Mouse (Mus musculus): ENCODE measurements around the gene Mvp. TPM values are rescaled to one million over a fixed set of nuclear protein-coding genes. Genes with fewer than 3 reads are reported as not detected.

Gene Mvp
- total RNA-seq, 1 experiment from 2014 or later: 106 TPM

DNA sequence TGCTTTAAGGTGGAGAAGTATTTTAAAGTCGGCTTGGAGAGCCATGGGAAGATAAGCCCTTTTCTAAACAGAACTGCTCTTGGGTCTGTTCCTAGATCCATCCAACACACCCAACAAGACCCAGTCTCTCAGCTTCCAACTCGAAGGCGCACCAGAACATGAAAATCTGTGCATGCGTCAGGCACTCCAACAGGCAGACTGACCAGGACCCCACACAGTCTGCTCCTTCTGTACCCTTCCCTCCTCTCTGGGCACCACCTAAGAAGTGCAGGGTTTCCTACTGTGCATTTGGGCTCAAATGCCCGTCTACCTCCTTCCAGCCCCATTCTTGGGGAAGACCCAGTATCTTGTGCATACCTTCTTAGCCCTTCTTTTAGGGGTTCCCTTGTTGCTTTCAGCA is 6.1 kb upstream of the Mvp start:
- ATAC-seq (ENCODE audit: extremely low read depth, insufficient number of reproducible peaks, low FRiP score, poor library complexity, severe bottlenecking): no peak

DNA sequence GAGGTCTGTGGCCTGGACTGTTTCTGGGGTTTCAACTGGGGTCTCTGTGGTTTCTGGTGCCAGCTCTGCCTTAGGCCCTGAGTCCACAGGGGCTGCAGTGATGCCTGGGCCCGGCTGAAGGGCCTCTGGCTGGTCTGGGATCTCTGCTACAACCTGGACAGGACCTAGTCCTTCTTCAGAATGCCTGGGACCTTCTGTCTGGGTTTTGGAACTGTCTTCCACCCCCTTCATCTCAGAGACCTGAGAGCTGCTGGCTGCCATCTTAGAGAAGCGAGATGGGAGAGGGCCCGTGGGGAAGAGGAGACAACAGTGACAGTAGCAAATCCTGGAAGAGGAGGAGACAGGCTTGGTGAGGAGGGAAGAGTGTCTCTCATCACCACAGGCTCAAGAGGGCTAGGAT is 5.6 kb upstream of the Mvp start:
- no peak for ATAC-seq (ENCODE audit: extremely low read depth, insufficient number of reproducible peaks, low FRiP score, poor library complexity, severe bottlenecking)

DNA sequence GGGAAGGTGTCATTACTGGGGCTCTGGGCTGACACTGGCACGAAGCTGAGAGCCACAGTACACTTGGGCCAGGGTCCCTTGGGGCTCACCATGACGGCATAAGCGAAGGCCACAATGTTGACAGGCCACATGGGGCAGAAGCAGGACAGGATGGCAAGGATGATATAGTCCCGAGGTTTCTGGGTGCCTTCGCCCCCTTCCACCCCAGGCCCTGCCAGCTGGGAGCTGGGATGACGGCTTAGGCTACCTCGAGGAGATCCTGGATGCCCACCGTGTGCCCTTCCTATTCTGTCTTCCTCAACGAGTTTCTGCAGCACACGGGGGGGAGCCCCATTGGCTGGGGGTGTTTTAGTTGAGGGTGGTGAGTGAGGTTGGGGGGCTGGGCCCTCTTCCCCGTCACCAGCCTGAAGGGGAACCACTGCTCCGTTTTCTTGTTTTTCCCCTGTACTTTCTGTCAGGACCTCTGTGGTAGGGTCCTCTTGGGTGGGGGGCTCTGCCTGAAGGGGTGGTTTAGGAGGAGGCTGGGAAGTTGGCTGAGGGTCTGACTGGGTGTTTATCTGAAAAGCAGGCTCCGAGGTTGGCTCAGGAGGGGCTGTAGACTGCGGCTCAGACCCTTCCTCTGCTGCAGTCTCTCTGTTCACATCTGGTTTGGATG is 5.0 kb upstream of the Mvp start:
- no peak for ATAC-seq (ENCODE audit: extremely low read depth, insufficient number of reproducible peaks, low FRiP score, poor library complexity, severe bottlenecking)

DNA sequence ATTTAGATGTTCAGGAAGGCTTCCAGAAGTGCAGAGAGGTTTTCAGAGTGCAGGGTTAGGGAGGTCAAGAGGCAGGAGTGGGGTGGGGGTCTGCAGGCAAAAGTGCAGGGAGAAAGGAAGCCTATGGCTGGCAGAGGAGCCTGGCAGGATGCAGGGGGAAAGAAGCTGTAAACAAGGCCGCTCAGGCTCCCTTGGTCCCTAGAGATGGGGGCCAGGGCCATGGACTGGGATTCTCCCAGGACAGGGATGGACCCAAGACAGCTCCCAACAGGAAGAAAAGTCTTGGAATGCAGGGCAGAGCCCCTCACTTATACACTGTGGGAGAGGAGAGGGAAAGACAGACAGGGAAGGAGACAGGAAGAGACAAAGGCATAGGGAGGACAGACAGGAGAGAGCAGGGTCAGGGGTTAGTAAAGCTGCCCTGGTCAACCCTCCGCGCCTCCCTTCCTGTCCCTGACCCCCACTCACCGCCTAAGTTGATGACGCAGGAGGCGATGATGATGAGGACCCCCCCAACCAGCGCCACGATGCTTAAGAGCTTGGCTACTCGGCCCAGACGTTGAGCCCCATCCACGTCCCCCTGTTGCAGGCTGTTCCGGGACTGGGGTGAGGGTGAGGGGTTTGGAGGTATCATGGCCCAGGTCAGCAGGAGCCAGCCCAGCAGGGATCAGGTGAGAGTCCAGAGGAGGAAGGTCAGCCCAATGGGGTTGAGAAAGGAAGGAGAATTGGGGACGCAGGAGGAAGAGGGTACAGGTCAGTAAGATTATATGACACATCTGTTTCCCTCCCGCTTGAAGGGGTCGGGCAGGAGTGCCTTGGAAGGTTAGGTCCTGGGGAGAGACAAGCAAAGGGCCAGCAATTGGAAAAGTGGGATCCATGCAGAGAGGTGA is 4.2 kb upstream of the Mvp start:
- ATAC-seq (ENCODE audit: extremely low read depth, insufficient number of reproducible peaks, low FRiP score, poor library complexity, severe bottlenecking): no peak

DNA sequence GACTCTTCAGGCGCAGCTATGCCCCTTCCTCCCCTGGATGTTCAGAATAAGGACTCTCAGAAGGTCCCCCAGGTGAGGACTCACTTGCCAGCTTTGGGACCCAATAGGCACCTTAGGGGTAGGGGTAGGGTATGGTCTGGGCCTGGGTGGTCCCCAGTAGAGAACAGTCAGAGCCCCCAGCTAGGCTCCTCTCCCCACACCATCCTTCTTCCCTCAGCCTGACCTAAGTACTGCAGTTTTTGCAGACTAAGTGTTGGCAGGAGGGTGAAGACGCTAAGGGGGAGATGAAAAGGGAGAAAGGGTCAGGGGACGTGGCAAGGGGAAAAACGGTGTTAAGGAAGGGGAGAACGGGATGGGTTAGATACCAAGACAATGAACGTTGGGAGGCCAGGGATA is 3.5 kb upstream of the Mvp start:
- ATAC-seq (ENCODE audit: extremely low read depth, insufficient number of reproducible peaks, low FRiP score, poor library complexity, severe bottlenecking): no peak

DNA sequence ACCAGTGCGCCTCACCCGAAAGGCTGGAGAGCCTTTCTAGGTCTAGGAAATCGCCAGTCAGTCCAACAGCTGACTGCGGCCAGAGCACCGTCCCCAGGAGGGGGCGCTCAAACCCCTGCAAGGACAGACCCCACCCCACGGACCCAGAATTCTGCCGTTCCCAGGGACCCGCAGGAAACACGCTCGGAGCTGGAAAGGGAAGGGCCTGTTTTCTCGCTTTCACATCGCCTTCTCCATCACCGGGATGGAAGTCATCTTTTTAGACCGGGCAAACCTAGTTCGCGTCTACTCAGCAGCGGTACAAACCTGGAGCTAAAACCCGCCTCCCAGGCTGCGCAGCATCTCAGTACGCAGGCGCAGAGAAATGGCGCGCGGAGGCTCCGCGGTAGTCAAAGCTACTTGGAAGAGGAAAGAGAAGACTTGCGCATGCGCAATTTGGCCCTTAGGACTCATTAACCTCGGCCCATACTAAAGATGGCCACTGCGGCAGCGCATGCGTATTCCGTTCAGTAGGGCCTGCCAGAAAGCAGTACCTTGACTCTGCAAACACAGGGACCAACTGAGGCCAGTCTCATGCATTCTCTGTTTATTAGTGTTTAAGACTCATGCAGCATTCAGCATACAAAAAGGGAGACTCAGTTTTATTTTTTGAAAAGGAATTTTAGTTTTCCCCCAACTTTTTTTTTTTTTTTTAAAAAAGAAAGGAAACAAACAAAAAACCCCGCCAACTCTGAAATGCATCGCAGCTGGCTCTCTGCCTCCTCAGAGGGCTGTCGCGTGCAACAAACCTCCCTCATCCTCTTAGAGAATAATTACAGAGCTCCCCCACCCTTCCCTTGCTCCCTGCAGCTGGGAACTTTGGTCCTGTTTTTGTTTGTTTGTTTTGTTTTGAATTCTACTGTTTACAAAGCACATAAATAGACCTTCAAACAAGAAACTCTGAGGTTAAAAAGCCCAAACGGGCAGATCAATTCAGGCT is 2.8 kb upstream of the Mvp start, which contains the start of gene Pagr1a:
Gene Pagr1a, minus strand, starts transcription at position 382 of the 979 bp plus-strand sequence.
- ATAC-seq (ENCODE audit: extremely low read depth, insufficient number of reproducible peaks, low FRiP score, poor library complexity, severe bottlenecking): peak; percentile 74

DNA sequence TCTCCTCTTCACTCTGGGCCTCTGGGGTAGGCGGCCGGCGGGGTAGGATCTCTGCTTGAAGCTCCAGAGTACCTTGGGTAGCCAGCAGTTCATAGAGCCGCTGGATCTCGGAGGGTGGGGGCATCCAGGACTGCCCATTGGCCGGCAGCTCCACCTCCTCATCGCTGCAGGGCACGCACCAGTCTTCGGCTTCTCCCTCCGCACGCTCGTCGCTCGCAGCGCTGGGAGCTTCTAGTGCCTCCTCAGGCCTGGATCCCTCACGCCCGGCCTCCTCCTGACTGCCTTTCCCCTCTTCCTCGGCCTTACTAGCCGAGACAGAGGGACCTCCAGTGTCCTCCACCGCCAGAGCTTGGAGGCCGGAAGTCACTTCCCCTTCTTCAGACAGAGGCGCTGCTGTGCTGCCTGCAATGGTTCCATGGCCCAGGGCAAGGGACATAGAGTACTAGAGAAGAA is 2.1 kb upstream of the Mvp start:
- peak; percentile 14; the same call in 1 of the 2 replicates for ATAC-seq (ENCODE audit: extremely low read depth, insufficient number of reproducible peaks, low FRiP score, poor library complexity, severe bottlenecking)

DNA sequence TGATC is 1.9 kb upstream of the Mvp start, which contains the start of gene Pagr1b:
Gene Pagr1b, minus strand, starts transcription at position 4 of the 5 bp plus-strand sequence.
- no peak for ATAC-seq (ENCODE audit: extremely low read depth, insufficient number of reproducible peaks, low FRiP score, poor library complexity, severe bottlenecking)

DNA sequence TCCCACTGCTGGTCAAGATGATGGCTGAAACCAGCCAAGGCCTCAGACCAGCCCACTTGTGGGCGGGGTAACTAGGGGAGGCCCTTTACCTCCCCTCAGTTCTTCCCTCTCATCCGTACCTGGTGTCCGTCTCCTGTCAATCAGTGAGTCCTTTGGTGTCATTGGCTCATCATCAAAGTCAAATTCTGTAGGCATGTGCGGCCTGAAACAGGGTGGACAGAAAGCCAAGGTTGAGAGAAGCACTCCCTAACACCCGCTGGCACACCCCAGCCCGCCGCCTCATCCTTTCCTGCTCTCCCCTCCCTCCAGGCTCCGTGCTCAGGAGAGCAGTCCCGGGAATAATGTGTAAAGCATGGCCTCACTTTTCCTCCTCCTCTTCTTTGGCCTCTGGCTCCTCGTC is 1.7 kb upstream of the Mvp start:
- peak; percentile 35; the same call in 1 of the 2 replicates for ATAC-seq (ENCODE audit: extremely low read depth, insufficient number of reproducible peaks, low FRiP score, poor library complexity, severe bottlenecking)

DNA sequence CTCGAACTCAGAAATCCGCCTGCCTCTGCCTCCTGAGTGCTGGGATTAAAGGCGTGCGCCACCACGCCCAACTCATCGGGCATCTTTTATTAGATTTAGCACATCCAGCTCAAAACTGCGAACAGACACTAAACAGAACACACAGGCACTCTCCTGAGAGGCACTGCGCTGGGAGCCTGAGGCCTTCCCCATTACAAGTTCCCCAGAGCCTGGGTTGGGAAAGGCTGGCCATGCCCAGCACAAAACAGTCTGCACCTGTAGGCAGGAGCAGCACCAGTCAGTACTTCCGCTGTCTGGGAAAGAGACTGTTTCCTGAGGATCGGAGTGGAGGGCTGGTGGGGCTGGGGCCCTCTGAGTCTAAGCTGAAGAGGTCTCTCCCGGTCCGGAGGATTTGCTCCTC is 572 bp upstream of the Mvp start:
- no peak for ATAC-seq (ENCODE audit: extremely low read depth, insufficient number of reproducible peaks, low FRiP score, poor library complexity, severe bottlenecking)

DNA sequence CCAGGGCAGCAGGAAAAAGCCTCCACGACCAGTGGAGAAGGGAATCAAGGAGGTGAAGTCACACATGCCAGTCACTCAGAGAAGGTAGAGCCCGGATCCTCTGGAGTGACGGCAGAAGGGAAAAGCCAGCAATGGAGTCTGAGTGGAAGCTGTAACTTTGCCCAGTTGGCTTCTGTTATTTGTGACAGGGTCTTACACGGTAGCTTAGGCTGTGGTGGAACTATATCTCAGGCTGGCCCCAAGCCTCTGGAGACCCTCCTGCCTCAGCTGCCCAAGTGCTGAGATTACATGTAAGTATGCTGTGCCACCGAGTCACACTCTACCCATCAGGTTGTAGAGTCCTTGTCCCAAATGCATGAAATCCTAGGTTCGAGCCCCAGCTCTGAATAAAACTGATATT is 1.0 kb downstream of the Mvp start:
- ATAC-seq (ENCODE audit: extremely low read depth, insufficient number of reproducible peaks, low FRiP score, poor library complexity, severe bottlenecking): no peak

DNA sequence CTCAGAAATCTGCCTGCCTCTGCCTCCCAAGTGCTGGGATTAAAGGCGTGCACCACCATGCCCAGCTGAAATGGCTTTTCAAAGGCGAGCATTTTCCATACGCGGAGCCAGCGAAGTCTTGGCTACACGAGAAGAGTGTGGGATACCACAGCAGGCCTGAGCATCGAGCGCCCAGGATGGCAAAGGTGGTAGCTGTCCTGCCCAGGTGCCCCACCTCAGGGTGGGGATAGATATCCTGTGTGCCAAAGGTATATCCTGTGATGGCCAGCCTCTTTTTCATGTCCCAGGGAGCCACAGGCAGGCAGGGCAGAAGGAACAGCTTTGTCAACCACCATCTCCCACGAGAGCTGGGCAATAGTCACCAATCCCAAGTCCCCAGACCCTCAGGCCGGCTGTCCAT is 1.6 kb downstream of the Mvp start:
- no peak for ATAC-seq (ENCODE audit: extremely low read depth, insufficient number of reproducible peaks, low FRiP score, poor library complexity, severe bottlenecking)

DNA sequence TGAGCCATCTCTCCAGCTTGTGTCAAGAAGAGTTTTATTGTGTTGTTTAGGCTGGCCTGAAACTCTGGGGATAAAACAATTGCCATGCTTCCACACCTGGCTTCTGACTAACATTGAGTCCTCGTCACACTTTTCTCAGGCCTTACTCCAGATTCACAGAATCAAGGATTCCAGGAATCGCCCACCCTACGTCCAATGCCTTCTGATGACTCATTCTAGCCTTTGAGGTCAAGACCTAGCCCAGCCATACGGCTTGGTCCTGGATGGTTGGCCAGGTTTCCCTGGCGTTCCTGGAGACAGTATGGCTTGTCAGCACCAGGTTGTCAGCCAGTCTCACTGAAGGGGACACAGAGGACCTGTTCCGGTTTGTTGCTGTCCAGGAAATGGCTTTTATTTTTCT is 2.0 kb downstream of the Mvp start:
- ATAC-seq (ENCODE audit: extremely low read depth, insufficient number of reproducible peaks, low FRiP score, poor library complexity, severe bottlenecking): no peak

DNA sequence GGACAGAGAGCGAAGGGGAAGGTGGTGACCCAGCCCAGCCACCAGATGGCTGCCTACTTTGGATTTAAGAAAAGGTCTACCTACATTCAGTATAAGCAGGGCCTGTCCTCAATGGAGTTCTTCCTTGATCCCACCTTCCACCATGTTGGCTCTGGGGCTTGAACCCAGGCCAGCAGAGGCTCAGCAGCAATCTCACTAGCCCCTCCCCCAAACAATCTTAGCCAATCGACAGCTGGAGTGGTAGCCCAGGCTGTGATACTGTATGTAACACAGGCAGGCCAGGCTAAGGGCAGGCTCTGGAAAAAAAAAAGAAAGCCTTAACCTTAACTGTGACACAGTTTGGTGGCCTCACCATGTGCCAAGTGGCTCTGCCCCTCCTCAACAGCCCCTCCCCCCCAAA is 2.7 kb downstream of the Mvp start:
- no peak for ATAC-seq (ENCODE audit: extremely low read depth, insufficient number of reproducible peaks, low FRiP score, poor library complexity, severe bottlenecking)

DNA sequence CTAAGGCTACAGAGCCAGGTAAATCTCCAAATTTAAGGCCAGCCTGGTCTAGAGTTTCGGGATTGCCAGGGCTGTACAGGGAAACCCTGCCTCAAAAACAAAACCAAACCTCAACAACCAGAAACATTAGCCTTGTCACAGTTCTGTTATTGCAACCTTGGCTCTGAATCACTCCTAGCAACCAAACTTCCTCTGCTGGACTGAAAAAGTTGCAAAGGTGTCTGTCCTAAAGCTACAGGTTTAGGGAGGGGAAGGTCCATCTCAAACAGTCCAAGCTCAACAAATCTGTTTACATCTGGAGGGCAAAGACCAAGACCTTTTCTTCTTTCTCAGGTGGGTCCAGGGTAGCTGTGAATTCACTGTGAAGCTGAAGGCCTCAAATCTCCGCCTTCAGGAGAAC is 3.4 kb downstream of the Mvp start:
- no peak for ATAC-seq (ENCODE audit: extremely low read depth, insufficient number of reproducible peaks, low FRiP score, poor library complexity, severe bottlenecking)

DNA sequence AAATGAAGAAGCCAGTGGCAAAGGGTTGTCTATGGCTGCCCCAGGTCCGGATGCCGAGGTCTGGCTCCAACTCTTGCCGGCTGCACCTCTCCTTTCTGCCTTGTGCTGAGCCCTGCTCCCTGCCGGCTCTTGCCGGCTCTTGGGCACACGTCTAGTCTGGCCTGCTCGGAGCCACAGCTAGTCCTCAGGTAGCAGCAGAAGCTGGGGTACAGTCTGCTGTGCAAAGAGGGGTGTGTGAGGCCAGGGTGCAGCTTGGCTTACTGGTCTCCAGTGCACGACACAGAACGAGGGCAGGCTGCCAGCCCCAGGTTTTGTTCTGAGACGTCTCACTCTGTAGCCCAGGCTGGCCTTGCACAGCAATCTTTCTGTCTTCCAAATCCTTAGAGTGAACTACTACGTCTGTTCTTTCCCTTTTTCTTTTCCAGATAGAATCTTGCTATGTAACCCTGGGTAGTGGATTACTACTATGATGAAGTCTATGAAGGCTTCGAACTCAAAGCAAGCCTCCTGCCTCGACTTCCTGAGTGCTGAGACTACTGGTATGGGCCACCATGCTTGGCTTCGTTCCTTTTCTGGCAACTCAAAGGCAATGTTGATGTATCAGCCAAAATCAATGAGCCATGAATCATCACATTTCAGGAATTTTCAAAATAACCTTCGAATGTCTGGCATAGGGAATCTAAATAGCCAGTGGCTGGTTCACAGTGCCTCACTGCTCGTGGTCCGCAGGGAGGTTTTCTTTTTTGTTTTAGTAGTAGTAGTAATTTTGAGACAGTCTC is 4.9 kb downstream of the Mvp start:
- no peak for ATAC-seq (ENCODE audit: extremely low read depth, insufficient number of reproducible peaks, low FRiP score, poor library complexity, severe bottlenecking)

DNA sequence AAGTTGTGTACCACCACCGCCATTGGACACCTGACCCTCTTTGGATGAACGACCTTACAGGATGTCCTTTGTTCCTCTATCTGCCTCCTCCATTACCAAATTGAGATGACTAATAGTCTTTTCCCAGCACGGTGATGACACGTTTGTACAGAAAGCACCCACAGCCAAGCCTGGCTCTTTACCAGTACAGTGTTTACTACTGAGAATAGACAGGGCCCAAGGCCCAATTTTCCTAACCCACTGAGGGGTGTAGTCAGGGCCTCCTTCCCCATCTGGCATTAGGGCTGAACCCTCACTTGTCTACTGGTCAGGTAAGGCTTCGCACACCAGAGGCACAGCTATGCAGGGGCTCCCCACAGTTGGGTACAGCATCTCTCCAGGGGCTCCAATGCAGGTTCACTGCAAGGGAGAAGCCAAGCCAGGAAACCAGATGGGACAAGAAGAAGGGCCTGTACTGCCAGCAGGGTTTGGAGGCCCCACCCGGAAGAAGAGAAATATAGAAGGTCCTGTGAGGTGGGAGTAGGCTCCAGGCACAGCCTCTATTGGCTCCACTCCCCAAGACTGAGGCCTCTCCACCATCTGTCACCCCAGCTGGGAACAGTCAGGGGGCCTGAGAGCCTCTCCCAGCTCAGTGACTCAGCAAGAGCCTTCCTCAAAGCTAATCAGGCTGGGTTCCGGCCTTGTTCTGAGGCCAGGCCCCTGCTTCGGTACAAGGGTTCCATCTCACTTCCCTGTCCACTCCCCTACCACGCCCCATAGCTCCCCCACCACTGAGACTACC is 6.0 kb downstream of the Mvp start:
- peak; percentile 57 for ATAC-seq (ENCODE audit: extremely low read depth, insufficient number of reproducible peaks, low FRiP score, poor library complexity, severe bottlenecking)

DNA sequence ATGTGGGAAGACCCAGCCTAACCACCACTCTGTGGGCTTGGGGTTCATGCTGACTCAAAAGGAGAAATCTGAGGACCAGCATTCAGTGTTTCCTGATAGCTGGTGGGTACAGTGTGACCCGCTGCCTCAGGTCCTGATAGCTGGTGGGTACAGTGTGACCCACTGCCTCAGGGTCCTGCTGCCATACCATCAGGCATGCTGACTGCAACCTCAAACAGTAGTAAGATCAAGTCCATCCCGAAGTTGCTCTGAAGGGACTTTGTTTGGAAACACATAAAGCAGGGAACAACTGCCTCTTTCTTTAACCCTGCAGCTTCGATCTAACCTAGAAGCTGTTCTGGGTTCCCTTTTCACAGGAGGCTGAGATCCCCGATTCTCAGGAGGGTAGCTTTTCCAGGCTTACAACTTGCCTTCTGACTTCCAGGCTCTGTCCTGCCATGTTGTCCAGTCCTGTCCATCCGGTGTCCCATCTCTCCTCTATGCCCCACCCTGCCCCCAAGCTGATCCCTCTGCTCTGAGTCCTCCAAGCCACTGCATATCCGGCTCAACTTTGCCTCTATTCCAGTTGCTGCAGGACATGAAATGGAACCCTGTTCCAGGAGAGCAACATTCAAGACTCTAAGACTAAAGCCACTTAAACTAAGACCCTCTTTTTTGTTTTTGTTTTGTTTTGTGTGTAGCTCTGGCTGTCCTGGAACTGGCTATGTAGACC is 7.0 kb downstream of the Mvp start:
- no peak for ATAC-seq (ENCODE audit: extremely low read depth, insufficient number of reproducible peaks, low FRiP score, poor library complexity, severe bottlenecking)

Data from neutrophil, adult 5-6 weeks (primary cell).